7 mouse cellular contexts compared by ENCODE assay signal in genomic region chr10:76512965-76513583, GRCm38 (mm10). TPM values are rescaled to one million over a fixed set of nuclear protein-coding genes. Genes with fewer than 3 reads are reported as not detected.
DNase-seq lines count a peak whose midpoint lies in the region; ATAC-seq and TF ChIP-seq lines count a peak whose summit lies in the region.

No protein-coding gene starts in this region.

- DNase-seq in MEL (ENCODE audit: low read depth, low spot score), result peak; percentile 91
- DNase-seq in brain, adult 2 months (ENCODE audit: low read depth, low spot score), result peak; percentile 69
- DNase-seq in heart, postnatal 36 days, result peak; percentile 66 to 83
- DNase-seq in layer of hippocampus, adult 8-10 months (ENCODE audit: low spot score in 2 of 2), result peak; percentile 34 to 40
- peak; percentile 71 for DNase-seq in lung, postnatal 25 days (ENCODE audit: low spot score)
- peak; percentile 54 for DNase-seq in skeletal muscle tissue, adult 2 months (ENCODE audit: low read depth, low spot score)

- H3K4me3 ChIP-seq in MEL (ENCODE audit: control insufficient read depth in 1 of 2, insufficient read depth in 1 of 2, low read depth in 2 of 2, low read length in 2 of 2), result no peak overlapping the region
- H3K4me3 ChIP-seq in forebrain, embryonic 12.5 days (replicated peaks), result no peak overlapping the region

- peak; percentile 79 for ATAC-seq in forebrain, embryonic 12.5 days (ENCODE audit: low FRiP score)

- no peak for TF ChIP-seq EP300 in MEL (IDR thresholded peaks at IDR 0.05; ENCODE audit: low read depth in 1 of 2, low read length in 2 of 2)

- H3K9ac ChIP-seq in MEL (ENCODE audit: control insufficient read depth, low read depth, low read length, poor library complexity, severe bottlenecking), result no peak overlapping the region
- no peak overlapping the region for H3K9ac ChIP-seq in forebrain, embryonic 12.5 days

- TF ChIP-seq POLR2A in MEL (IDR thresholded peaks at IDR 0.05; ENCODE audit: control insufficient read depth in 1 of 2, insufficient read depth in 1 of 2, low read depth in 1 of 2, low read length in 2 of 2, poor library complexity in 1 of 2), result no peak

- peaks cover 0 to 4% of the 10 kb centered on the region in 2 experiments; a peak in 3 of 4 replicates for H3K36me3 ChIP-seq in MEL (ENCODE audit: control insufficient read depth in 1 of 2, insufficient read depth in 2 of 2, low read length in 2 of 2)
- H3K36me3 ChIP-seq in forebrain, embryonic 12.5 days (replicated peaks), result peaks cover 76% of the 10 kb centered on the region

- H3K27me3 ChIP-seq in MEL (ENCODE audit: control insufficient read depth in 1 of 2, insufficient read depth in 2 of 2, low read length in 2 of 2), result no peaks in the 10 kb centered on the region
- H3K27me3 ChIP-seq in forebrain, embryonic 12.5 days, result no peaks in the 10 kb centered on the region

- TF ChIP-seq CTCF in MEL (IDR thresholded peaks at IDR 0.05 in 2 of 3, conservative IDR thresholded peaks at IDR 0.05 in 1 of 3; ENCODE audit: control insufficient read depth in 1 of 3, insufficient read depth in 1 of 3, low read depth in 2 of 3, low read length in 3 of 3, poor library complexity in 1 of 3, severe bottlenecking in 1 of 3), result peak; percentile 93 to 95 (median 94)

- intact Hi-C loops in heart, postnatal 36 days (cut with DNase I), result no loop called here

- no peaks in the 10 kb centered on the region for H3K79me2 ChIP-seq in MEL (ENCODE audit: control insufficient read depth, insufficient read depth, low read length, poor library complexity)

- H3K27ac ChIP-seq in MEL (ENCODE audit: control insufficient read depth, low read depth, low read length), result no peak overlapping the region
- no peak overlapping the region for H3K27ac ChIP-seq in forebrain, embryonic 12.5 days

- peak; percentile 48 for TF ChIP-seq RAD21 in MEL (IDR thresholded peaks at IDR 0.05; ENCODE audit: low read depth, low read length)

- H3K9me3 ChIP-seq in MEL (replicated peaks; ENCODE audit: insufficient read depth, low read length), result no peaks in the 10 kb centered on the region
- H3K9me3 ChIP-seq in forebrain, embryonic 12.5 days, result no peaks in the 10 kb centered on the region; the same call in 1 of the 2 replicates

- 53% methylated on average over 5 of the region's 5 CpGs for WGBS in forebrain, embryonic 12.5 days

- H3K4me2 ChIP-seq in forebrain, embryonic 12.5 days, result no peak overlapping the region

- H3K4me1 ChIP-seq in MEL (ENCODE audit: control insufficient read depth in 1 of 2, insufficient read depth in 2 of 2, low read length in 2 of 2), result peaks cover 0 to 2% of the 10 kb centered on the region in 2 experiments; a peak in 2 of 4 replicates
- no peaks in the 10 kb centered on the region for H3K4me1 ChIP-seq in forebrain, embryonic 12.5 days

TF ChIP-seq in MEL, 35 proteins besides CTCF, POLR2A, EP300 and RAD21:
- TF ChIP-seq MYB (IDR thresholded peaks at IDR 0.05; ENCODE audit: low read depth, low read length) (no peak), SMC3 (IDR thresholded peaks at IDR 0.05; ENCODE audit: low read depth, low read length) (peak; percentile 84), MAX (IDR thresholded peaks at IDR 0.05; ENCODE audit: low read length) (peak; percentile 71), CHD1 (IDR thresholded peaks at IDR 0.05; ENCODE audit: low read depth, low read length) (no peak), ZNF384 (IDR thresholded peaks at IDR 0.05; ENCODE audit: low read depth, low read length) (peak; percentile 52), MYC (IDR thresholded peaks at IDR 0.05; ENCODE audit: low read depth, low read length) (peak; percentile 79), MXI1 (IDR thresholded peaks at IDR 0.05; ENCODE audit: low read depth, low read length) (peak; percentile 56; the same call in 1 of the 2 replicates), ZC3H11A (IDR thresholded peaks at IDR 0.05; ENCODE audit: low read depth, low read length) (peak; percentile 50), SIN3A (IDR thresholded peaks at IDR 0.05; ENCODE audit: low read length) (peak; percentile 63; the same call in 1 of the 2 replicates)

RNA-seq across cellular contexts. Expression of gene Lss, which starts 18.3 kb away (rescaled TPM):
- 26.3 and 27.5 TPM in 2 replicates for total RNA-seq in MEL (2012; rRNA removed)
- 10 to 100 TPM; 27.5 to 28.3 TPM for polyA plus RNA-seq in MEL (2012; ENCODE audit: insufficient read depth in 1 of 2, insufficient read length in 2 of 2, low read depth in 1 of 2, low replicate concordance in 2 of 2, missing spikeins in 1 of 2)
- 51.8 and 58.6 TPM in 2 replicates for polyA plus RNA-seq in forebrain, embryonic 12.5 days (2016; fragmentation: Nextera tagmentation; extraction: Ambion mirVana)
- total RNA-seq in heart, postnatal 36 days (2021), result 1 to 10 TPM; 8.0 to 8.2 TPM
- total RNA-seq in layer of hippocampus, adult 8-10 months (2022), result 10 to 100 TPM; 40.6 to 69.0 (median 51.1) TPM

RNA-seq across cellular contexts. Expression of gene Ybey, which starts 44.2 kb away (rescaled TPM):
- total RNA-seq in MEL (2012; rRNA removed), result 4.0 TPM in 2 replicates
- 1 to 10 TPM in 1 of 2 experiments, not detected in 1; 2.6 TPM for polyA plus RNA-seq in MEL (2012; ENCODE audit: insufficient read depth in 1 of 2, insufficient read length in 2 of 2, low read depth in 1 of 2, low replicate concordance in 2 of 2, missing spikeins in 1 of 2)
- 8.0 and 9.1 TPM in 2 replicates for polyA plus RNA-seq in forebrain, embryonic 12.5 days (2016; fragmentation: Nextera tagmentation; extraction: Ambion mirVana)
- 1 to 10 TPM; 2.9 to 4.0 TPM for total RNA-seq in heart, postnatal 36 days (2021)
- 1 to 10 TPM; 3.1 to 5.3 (median 4.5) TPM for total RNA-seq in layer of hippocampus, adult 8-10 months (2022)

RNA-seq across cellular contexts. Expression of gene Mcm3ap, which starts 44.3 kb away (rescaled TPM):
- total RNA-seq in MEL (2012; rRNA removed), result 38.1 and 39.6 TPM in 2 replicates
- 10 to 100 TPM in 1 of 2 experiments, not detected in 1; 57.0 TPM for polyA plus RNA-seq in MEL (2012; ENCODE audit: insufficient read depth in 1 of 2, insufficient read length in 2 of 2, low read depth in 1 of 2, low replicate concordance in 2 of 2, missing spikeins in 1 of 2)
- 93.0 and 96.6 TPM in 2 replicates for polyA plus RNA-seq in forebrain, embryonic 12.5 days (2016; fragmentation: Nextera tagmentation; extraction: Ambion mirVana)
- total RNA-seq in heart, postnatal 36 days (2021), result 10 to 100 TPM; 22.9 to 23.6 TPM
- 10 to 100 TPM; 49.6 to 54.6 (median 54.2) TPM for total RNA-seq in layer of hippocampus, adult 8-10 months (2022)

RNA-seq across cellular contexts. Expression of gene Spatc1l, which starts 49.0 kb away (rescaled TPM):
- total RNA-seq in MEL (2012; rRNA removed), result not detected in 2 replicates
- not detected for polyA plus RNA-seq in MEL (2012; ENCODE audit: insufficient read depth in 1 of 2, insufficient read length in 2 of 2, low read depth in 1 of 2, low replicate concordance in 2 of 2, missing spikeins in 1 of 2)
- not detected in 2 replicates for polyA plus RNA-seq in forebrain, embryonic 12.5 days (2016; fragmentation: Nextera tagmentation; extraction: Ambion mirVana)
- total RNA-seq in heart, postnatal 36 days (2021), result not detected
- not detected for total RNA-seq in layer of hippocampus, adult 8-10 months (2022)

Comparison
In these comparisons a context has a peak if more than half of its experiments do, and no peak if none do; other contexts are left out.
1. DNase-seq: peak in every context shown above with its lines; median percentile 91 in MEL; 74 in heart, postnatal 36 days; 71 in lung, postnatal 25 days; 69 in brain, adult 2 months; 54 in skeletal muscle tissue, adult 2 months; 37 in layer of hippocampus, adult 8-10 months.